Mouse (Mus musculus): ENCODE data around the gene Arfgap3. TPM values are rescaled to one million over a fixed set of nuclear protein-coding genes. Genes with fewer than 3 reads are reported as not detected.

The Arfgap3 gene
- polyA plus RNA-seq, 1 experiment from 2014 or later: 36.2 TPM

- DNase-seq (ENCODE audit: low spot score) (no peak), ATAC-seq (replicated peaks; ENCODE audit: low FRiP score, low read depth) (no peak)
- TF ChIP-seq CTCF (IDR thresholded peaks at IDR 0.05; ENCODE audit: low read depth): no peak
- Histone ChIP-seq H3K4me2 (ENCODE audit: low read length) (no peak overlapping the region), H3K9me3 (replicated peaks; ENCODE audit: low read length) (no peaks in the 10 kb centered on the region), H3K27ac (peak overlapping the region; percentile 11; the same call in 1 of the 2 replicates), H3K27me3 (ENCODE audit: insufficient read depth, low read length) (no peaks in the 10 kb centered on the region), H3K4me1 (replicated peaks; ENCODE audit: insufficient read depth, low read length) (peaks cover 29% of the 10 kb centered on the region), H3K36me3 (ENCODE audit: insufficient read depth, low read length) (peaks cover 6% of the 10 kb centered on the region; the same call in 1 of the 2 replicates), H3K4me3 (replicated peaks; ENCODE audit: low read depth, low read length) (no peak overlapping the region), H3K9ac (ENCODE audit: low read depth, low read length) (no peak overlapping the region)
- 72% methylated on average over 3 of the region's 3 CpGs for WGBS
These were observed 55.1 kb downstream of the Arfgap3 start for GRCm38 (mm10) chr15:83294954-83295353.

GRCm38 (mm10) chr15:83293706-83294645, 56.1 kb downstream of the Arfgap3 start:
- Histone ChIP-seq H3K4me2 (ENCODE audit: low read length) (no peak overlapping the region), H3K27ac (peak overlapping the region; percentile 84), H3K36me3 (ENCODE audit: insufficient read depth, low read length) (no peaks in the 10 kb centered on the region), H3K27me3 (ENCODE audit: insufficient read depth, low read length) (no peaks in the 10 kb centered on the region), H3K9ac (ENCODE audit: low read depth, low read length) (no peak overlapping the region), H3K4me1 (replicated peaks; ENCODE audit: insufficient read depth, low read length) (peaks cover 28% of the 10 kb centered on the region), H3K4me3 (replicated peaks; ENCODE audit: low read depth, low read length) (no peak overlapping the region), H3K9me3 (replicated peaks; ENCODE audit: low read length) (no peaks in the 10 kb centered on the region)
- TF ChIP-seq CTCF (IDR thresholded peaks at IDR 0.05; ENCODE audit: low read depth): no peak
- ATAC-seq (replicated peaks; ENCODE audit: low FRiP score, low read depth) (peak; percentile 41; the same call in 1 of the 2 replicates), DNase-seq (ENCODE audit: low spot score) (peak; percentile 71)
- 61% methylated on average over 8 of the region's 8 CpGs for WGBS

- H3K4me2 ChIP-seq (ENCODE audit: low read length): no peak overlapping the region
- no peaks in the 10 kb centered on the region for H3K9me3 ChIP-seq (replicated peaks; ENCODE audit: low read length)
- H3K27ac ChIP-seq: peak overlapping the region; percentile 84
- 31% methylated on average over 6 of the region's 6 CpGs for WGBS
- no peak overlapping the region for H3K4me3 ChIP-seq (replicated peaks; ENCODE audit: low read depth, low read length)
- TF ChIP-seq CTCF (IDR thresholded peaks at IDR 0.05; ENCODE audit: low read depth): no peak
- H3K27me3 ChIP-seq (ENCODE audit: insufficient read depth, low read length): no peaks in the 10 kb centered on the region
- H3K4me1 ChIP-seq (replicated peaks; ENCODE audit: insufficient read depth, low read length): peaks cover 28% of the 10 kb centered on the region
- DNase-seq (ENCODE audit: low spot score) (peak; percentile 80), ATAC-seq (replicated peaks; ENCODE audit: low FRiP score, low read depth) (no peak; the same call in 1 of the 2 replicates)
- H3K9ac ChIP-seq (ENCODE audit: low read depth, low read length): no peak overlapping the region
- H3K36me3 ChIP-seq (ENCODE audit: insufficient read depth, low read length): no peaks in the 10 kb centered on the region
These were observed 56.9 kb downstream of the Arfgap3 start for GRCm38 (mm10) chr15:83293144-83293543.

GRCm38 (mm10) chr15:83292261-83293056, 57.6 kb downstream of the Arfgap3 start:
- 46% methylated on average over 13 of the region's 13 CpGs for WGBS
- H3K4me1 ChIP-seq (replicated peaks; ENCODE audit: insufficient read depth, low read length): peaks cover 28% of the 10 kb centered on the region
- peak; percentile 40 for DNase-seq (ENCODE audit: low spot score)
- peak overlapping the region; percentile 84 for H3K27ac ChIP-seq
- no peak for ATAC-seq (replicated peaks; ENCODE audit: low FRiP score, low read depth)
- no peak overlapping the region for H3K4me3 ChIP-seq (replicated peaks; ENCODE audit: low read depth, low read length)
- no peak overlapping the region for H3K9ac ChIP-seq (ENCODE audit: low read depth, low read length)
- no peak overlapping the region for H3K4me2 ChIP-seq (ENCODE audit: low read length)
- H3K36me3 ChIP-seq (ENCODE audit: insufficient read depth, low read length): no peaks in the 10 kb centered on the region
- TF ChIP-seq CTCF (IDR thresholded peaks at IDR 0.05; ENCODE audit: low read depth): no peak
- no peaks in the 10 kb centered on the region for H3K9me3 ChIP-seq (replicated peaks; ENCODE audit: low read length)
- no peaks in the 10 kb centered on the region for H3K27me3 ChIP-seq (ENCODE audit: insufficient read depth, low read length)

- Histone ChIP-seq H3K4me3 (replicated peaks; ENCODE audit: low read depth, low read length) (no peak overlapping the region), H3K4me2 (ENCODE audit: low read length) (no peak overlapping the region), H3K36me3 (ENCODE audit: insufficient read depth, low read length) (no peaks in the 10 kb centered on the region), H3K27me3 (ENCODE audit: insufficient read depth, low read length) (no peaks in the 10 kb centered on the region), H3K27ac (no peak overlapping the region), H3K9ac (ENCODE audit: low read depth, low read length) (no peak overlapping the region), H3K4me1 (replicated peaks; ENCODE audit: insufficient read depth, low read length) (peaks cover 28% of the 10 kb centered on the region), H3K9me3 (replicated peaks; ENCODE audit: low read length) (no peaks in the 10 kb centered on the region)
- no peak for ATAC-seq (replicated peaks; ENCODE audit: low FRiP score, low read depth)
- DNase-seq (ENCODE audit: low spot score): no peak
- no peak for TF ChIP-seq CTCF (IDR thresholded peaks at IDR 0.05; ENCODE audit: low read depth)
- 88% methylated on average over 2 of the region's 2 CpGs for whole genome bisulfite sequencing
These were observed 59.1 kb downstream of the Arfgap3 start for GRCm38 (mm10) chr15:83290899-83291298.

GRCm38 (mm10) chr15:83284828-83285227, 65.2 kb downstream of the Arfgap3 start:
- Histone ChIP-seq H3K4me2 (ENCODE audit: low read length) (no peak overlapping the region), H3K9ac (ENCODE audit: low read depth, low read length) (no peak overlapping the region), H3K4me3 (replicated peaks; ENCODE audit: low read depth, low read length) (no peak overlapping the region), H3K36me3 (ENCODE audit: insufficient read depth, low read length) (no peaks in the 10 kb centered on the region), H3K27ac (no peak overlapping the region), H3K4me1 (replicated peaks; ENCODE audit: insufficient read depth, low read length) (no peaks in the 10 kb centered on the region), H3K9me3 (replicated peaks; ENCODE audit: low read length) (no peaks in the 10 kb centered on the region), H3K27me3 (ENCODE audit: insufficient read depth, low read length) (no peaks in the 10 kb centered on the region)
- no peak for TF ChIP-seq CTCF (IDR thresholded peaks at IDR 0.05; ENCODE audit: low read depth)
- ATAC-seq (replicated peaks; ENCODE audit: low FRiP score, low read depth) (no peak), DNase-seq (ENCODE audit: low spot score) (no peak)
- 77% methylated on average over 8 of the region's 8 CpGs for WGBS
